Mouse (Mus musculus) bone marrow macrophage, adult 2 months (primary cell): ENCODE measurements around the gene Qtrt2.

Experiments
- CTCF ChIP-seq: IDR thresholded peaks from 2 replicates; pipeline ENCODE4 v1.5.1; 2012; ENCODE audit warnings: low read depth, mild to moderate bottlenecking, low read length, moderate library complexity
- POLR2A ChIP-seq: IDR thresholded peaks from 2 replicates; pipeline ENCODE4 v1.6.1; 2012; ENCODE audit warnings: mild to moderate bottlenecking, low read depth, low read length, borderline replicate concordance

GRCm38 (mm10) chr16:43926341-43926859, at the start of gene Qtrt2:
- TF ChIP-seq POLR2A: no peak
- no peak for TF ChIP-seq CTCF
